In the genomic region with DNA sequence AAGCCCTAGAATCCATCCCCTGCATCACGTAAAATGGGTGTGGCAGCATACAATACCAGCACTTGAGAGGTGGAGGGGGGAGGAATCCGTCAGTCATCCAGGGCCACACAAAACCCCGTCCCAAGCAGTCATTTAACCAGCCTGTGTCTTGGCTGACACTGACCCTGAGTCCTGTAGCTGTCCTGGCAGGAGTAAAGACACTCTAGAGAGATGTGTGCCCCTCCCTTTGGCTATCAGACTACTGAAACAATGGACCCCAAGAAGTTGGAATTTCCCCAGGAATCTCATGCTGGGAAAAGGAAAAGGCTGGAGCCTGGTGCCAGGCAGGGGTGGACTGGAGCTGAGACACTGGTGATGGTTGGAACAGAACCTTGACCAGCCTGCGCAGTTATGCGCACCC, we compare ENCODE assay signal across 12 mouse cellular contexts.
"Had no signal": no experiment of that assay in that cellular context is flagged by ENCODE, and none has a peak within 500 bp of the region (broad histone marks: within the 10 kb centered on the region; RNA-seq: fewer than 3 reads in every experiment).

No protein-coding gene starts in this region.

- H3K4me2 ChIP-seq: kidney, embryonic 15.5 days; limb, embryonic 13.5 days; lung, embryonic 14.5 days; midbrain, embryonic 12.5 days; neural tube, embryonic 13.5 days; stomach, embryonic 15.5 days had no signal

- H3K27ac ChIP-seq: kidney, embryonic 15.5 days; limb, embryonic 13.5 days; liver, embryonic 14.5 days; midbrain, embryonic 12.5 days; neural tube, embryonic 13.5 days; stomach, embryonic 15.5 days had no signal

- H3K9ac ChIP-seq: kidney, embryonic 15.5 days; limb, embryonic 13.5 days; liver, embryonic 14.5 days; lung, embryonic 14.5 days; midbrain, embryonic 12.5 days; neural tube, embryonic 13.5 days; stomach, embryonic 15.5 days had no signal

- H3K4me1 ChIP-seq: limb, embryonic 13.5 days; midbrain, embryonic 12.5 days; neural tube, embryonic 13.5 days; stomach, embryonic 15.5 days had no signal

- H3K9me3 ChIP-seq: kidney, embryonic 15.5 days; limb, embryonic 13.5 days; midbrain, embryonic 12.5 days; neural tube, embryonic 13.5 days; stomach, embryonic 15.5 days had no signal

- H3K36me3 ChIP-seq: kidney, embryonic 15.5 days; limb, embryonic 13.5 days; midbrain, embryonic 12.5 days; neural tube, embryonic 13.5 days; stomach, embryonic 15.5 days had no signal

- DNase-seq: kidney, adult 18-20 months; kidney, postnatal 14 days; left cerebral cortex, postnatal 4 days; lung, embryonic 14.5 days; retina, postnatal 1 day; thymus, postnatal 36 days had no signal

- H3K27me3 ChIP-seq: kidney, embryonic 15.5 days; limb, embryonic 13.5 days; midbrain, embryonic 12.5 days; neural tube, embryonic 13.5 days; stomach, embryonic 15.5 days had no signal

- H3K4me3 ChIP-seq: kidney, embryonic 15.5 days; limb, embryonic 13.5 days; midbrain, embryonic 12.5 days; neural tube, embryonic 13.5 days; stomach, embryonic 15.5 days had no signal
